Mouse (Mus musculus): ENCODE measurements around the gene Pik3ip1. TPM values are rescaled to one million over a fixed set of nuclear protein-coding genes. Genes with fewer than 3 reads are reported as not detected.

Pik3ip1 gene
- polyA plus RNA-seq, 1 experiment: 5.8 TPM

DNA sequence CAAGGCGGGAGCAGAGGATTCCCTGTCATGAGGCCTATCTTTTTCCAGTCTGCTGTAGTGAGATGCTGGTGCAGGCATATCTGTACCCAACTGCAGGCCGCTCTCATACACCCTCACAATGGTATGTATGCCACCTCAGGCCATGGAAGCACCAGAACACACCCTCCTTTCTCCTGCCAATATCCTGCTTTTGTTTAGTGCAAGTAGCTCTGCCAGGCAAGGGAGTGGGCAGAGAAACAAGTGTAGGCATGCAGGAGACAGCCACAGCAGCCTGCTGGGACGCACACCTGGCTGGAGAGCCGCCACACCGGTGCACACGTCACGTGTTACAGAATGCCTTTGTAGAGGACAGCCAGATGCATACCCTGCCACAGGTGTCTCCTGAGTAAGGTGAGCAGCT is 36.2 kb downstream of the Pik3ip1 start:
- Histone ChIP-seq H3K4me3 (no peak overlapping the region), H3K36me3 (ENCODE audit: control insufficient read depth, insufficient read depth) (no peaks in the 10 kb centered on the region), H3K79me2 (ENCODE audit: control insufficient read depth, insufficient read depth) (peaks cover 18% of the 10 kb centered on the region), H3K27me3 (ENCODE audit: control insufficient read depth, insufficient read depth, insufficient read length) (no peaks in the 10 kb centered on the region), H3ac (ENCODE audit: control insufficient read depth, insufficient read length) (no peak overlapping the region), H3K4me2 (ENCODE audit: low read depth) (no peak overlapping the region)
- TF ChIP-seq MAX (IDR thresholded peaks at IDR 0.05; ENCODE audit: low read depth) (no peak), MYOD1 (IDR thresholded peaks at IDR 0.05; ENCODE audit: control insufficient read depth in 1 of 3, insufficient read length in 2 of 3, low read depth in 2 of 3) (no peak)

DNA sequence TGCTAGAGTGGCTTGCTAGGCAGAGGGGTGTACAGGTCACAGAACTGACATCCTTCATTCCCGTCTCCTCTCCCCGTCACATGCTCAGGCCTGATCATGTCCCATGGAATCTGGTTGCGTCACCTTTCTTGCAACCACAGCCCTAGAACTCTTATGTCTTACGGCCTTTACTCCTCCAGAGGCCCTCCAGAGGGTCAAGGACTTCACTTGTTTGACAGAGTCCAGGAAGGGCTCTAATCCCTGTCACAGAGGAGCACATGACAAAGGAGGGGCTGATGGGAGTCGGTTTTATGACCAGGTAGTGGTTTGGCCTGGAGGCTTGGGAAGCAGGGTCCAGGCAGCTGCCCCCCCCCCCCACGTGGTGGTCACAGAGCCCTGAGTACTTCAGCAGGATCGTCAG is 38.8 kb downstream of the Pik3ip1 start:
- no peak overlapping the region for H3K4me3 ChIP-seq
- TF ChIP-seq CEBPB (IDR thresholded peaks at IDR 0.05; ENCODE audit: insufficient read depth, poor library complexity, severe bottlenecking) (0 out of 2 replicates have a peak, but pooled peaks have one; percentile 16), POLR2A (IDR thresholded peaks at IDR 0.05; ENCODE audit: insufficient read length, low read depth) (no peak), SRF (IDR thresholded peaks at IDR 0.05; ENCODE audit: control insufficient read depth, insufficient read length, low read depth) (no peak)
- H3K79me2 ChIP-seq (ENCODE audit: control insufficient read depth, insufficient read depth): peaks cover 18% of the 10 kb centered on the region
- no peaks in the 10 kb centered on the region for H3K36me3 ChIP-seq (ENCODE audit: control insufficient read depth, insufficient read depth)
- no peak overlapping the region for H3ac ChIP-seq (ENCODE audit: control insufficient read depth, insufficient read length)
- no peaks in the 10 kb centered on the region for H3K27me3 ChIP-seq (ENCODE audit: control insufficient read depth, insufficient read depth, insufficient read length)
- peak overlapping the region; percentile 7 for H3K4me2 ChIP-seq (ENCODE audit: low read depth)

- Histone ChIP-seq H3K79me2 (ENCODE audit: control insufficient read depth, insufficient read depth) (peaks cover 18% of the 10 kb centered on the region), H3K27me3 (ENCODE audit: control insufficient read depth, insufficient read depth, insufficient read length) (no peaks in the 10 kb centered on the region), H3K4me3 (no peak overlapping the region), H3K36me3 (ENCODE audit: control insufficient read depth, insufficient read depth) (no peaks in the 10 kb centered on the region), H3K4me2 (ENCODE audit: low read depth) (peak overlapping the region; percentile 82), H3ac (ENCODE audit: control insufficient read depth, insufficient read length) (no peak overlapping the region)
- TF ChIP-seq USF1 (IDR thresholded peaks at IDR 0.05; ENCODE audit: low read depth): no peak
- no peak for TF ChIP-seq MYOG (IDR thresholded peaks at IDR 0.05; ENCODE audit: control insufficient read depth in 1 of 3, insufficient read depth in 1 of 3, insufficient read length in 2 of 3, low read depth in 2 of 3)
- TF ChIP-seq TCF3 (IDR thresholded peaks at IDR 0.05; ENCODE audit: insufficient read length, low read depth): no peak
- no peak for TF ChIP-seq TCF12 (IDR thresholded peaks at IDR 0.05; ENCODE audit: insufficient read depth, poor library complexity, severe bottlenecking)
- TF ChIP-seq CEBPB (IDR thresholded peaks at IDR 0.05; ENCODE audit: insufficient read depth, poor library complexity, severe bottlenecking): no peak
- no peak for TF ChIP-seq REST (IDR thresholded peaks at IDR 0.05; ENCODE audit: insufficient read depth, insufficient read length)
- TF ChIP-seq POLR2A (IDR thresholded peaks at IDR 0.05; ENCODE audit: insufficient read length, low read depth): no peak
- TF ChIP-seq MYOD1 (IDR thresholded peaks at IDR 0.05; ENCODE audit: control insufficient read depth in 1 of 3, insufficient read length in 2 of 3, low read depth in 2 of 3): no peak
- no peak for TF ChIP-seq POLR2AphosphoS2 (IDR thresholded peaks at IDR 0.05; ENCODE audit: insufficient read length, low read depth)
Observed at GRCm38 (mm10) chr11:3369449-3369848, 39.2 kb downstream of the Pik3ip1 start.

- Histone ChIP-seq H3K79me2 (ENCODE audit: control insufficient read depth, insufficient read depth) (peaks cover 18% of the 10 kb centered on the region), H3K4me2 (ENCODE audit: low read depth) (peak overlapping the region; percentile 82), H3K27me3 (ENCODE audit: control insufficient read depth, insufficient read depth, insufficient read length) (no peaks in the 10 kb centered on the region), H3K36me3 (ENCODE audit: control insufficient read depth, insufficient read depth) (no peaks in the 10 kb centered on the region), H3ac (ENCODE audit: control insufficient read depth, insufficient read length) (peak overlapping the region; percentile 7), H3K4me3 (peak overlapping the region; percentile 36)
- TF ChIP-seq POLR2A (IDR thresholded peaks at IDR 0.05; ENCODE audit: insufficient read length, low read depth) (no peak), POLR2AphosphoS2 (IDR thresholded peaks at IDR 0.05; ENCODE audit: insufficient read length, low read depth) (no peak), MYOD1 (IDR thresholded peaks at IDR 0.05; ENCODE audit: control insufficient read depth in 1 of 3, insufficient read length in 2 of 3, low read depth in 2 of 3) (no peak), MYOG (IDR thresholded peaks at IDR 0.05; ENCODE audit: control insufficient read depth in 1 of 3, insufficient read depth in 1 of 3, insufficient read length in 2 of 3, low read depth in 2 of 3) (no peak), USF1 (IDR thresholded peaks at IDR 0.05; ENCODE audit: low read depth) (no peak), REST (IDR thresholded peaks at IDR 0.05; ENCODE audit: insufficient read depth, insufficient read length) (no peak), TCF3 (IDR thresholded peaks at IDR 0.05; ENCODE audit: insufficient read length, low read depth) (no peak), CEBPB (IDR thresholded peaks at IDR 0.05; ENCODE audit: insufficient read depth, poor library complexity, severe bottlenecking) (no peak)
Observed at GRCm38 (mm10) chr11:3370162-3370561, 40.0 kb downstream of the Pik3ip1 start.

DNA sequence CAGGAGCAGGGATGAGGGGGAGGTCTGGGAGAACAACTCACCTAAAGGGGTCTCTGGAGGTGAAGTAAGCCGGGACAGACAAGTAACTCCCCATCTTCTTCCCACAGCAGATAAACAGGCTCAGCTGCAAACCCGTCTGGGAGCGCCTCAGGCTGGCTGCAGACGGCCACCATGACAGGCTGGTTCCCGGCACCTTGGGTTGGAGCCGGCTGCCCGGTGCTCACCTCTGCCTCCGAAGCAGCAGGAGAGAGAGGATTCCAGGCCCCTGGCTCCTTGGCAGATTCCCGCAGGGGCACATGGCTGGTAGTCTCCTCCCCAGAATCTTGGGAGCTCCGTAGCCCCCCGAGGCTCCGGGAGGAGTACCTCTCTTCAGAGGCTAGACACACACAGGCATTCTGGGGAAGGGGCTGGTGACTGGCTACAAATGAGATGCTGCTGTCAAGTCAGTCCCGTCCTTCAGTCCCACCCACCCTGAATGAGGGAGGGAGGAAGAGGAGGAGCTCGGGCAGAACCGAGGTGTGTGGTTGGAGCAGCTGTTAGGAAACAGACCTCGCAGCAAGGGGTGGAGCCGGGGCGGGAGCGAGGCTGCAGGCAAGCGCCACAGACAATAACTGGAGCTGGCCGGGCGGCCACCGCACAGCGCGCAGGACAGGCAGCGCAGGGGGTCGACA is 40.9 kb downstream of the Pik3ip1 start:
- peak; percentile 92 for TF ChIP-seq POLR2A (IDR thresholded peaks at IDR 0.05; ENCODE audit: insufficient read length, low read depth)
- TF ChIP-seq POLR2AphosphoS2 (IDR thresholded peaks at IDR 0.05; ENCODE audit: insufficient read length, low read depth): peak; percentile 96
- TF ChIP-seq MAX (IDR thresholded peaks at IDR 0.05; ENCODE audit: low read depth): no peak
- TF ChIP-seq REST (IDR thresholded peaks at IDR 0.05; ENCODE audit: insufficient read depth, insufficient read length): no peak
- peak in 2 of 3 experiments; percentile 66 to 71 for TF ChIP-seq MYOD1 (IDR thresholded peaks at IDR 0.05; ENCODE audit: control insufficient read depth in 1 of 3, insufficient read length in 2 of 3, low read depth in 2 of 3)
- TF ChIP-seq USF1 (IDR thresholded peaks at IDR 0.05; ENCODE audit: low read depth): no peak
- TF ChIP-seq SRF (IDR thresholded peaks at IDR 0.05; ENCODE audit: control insufficient read depth, insufficient read length, low read depth): no peak
- TF ChIP-seq MYOG (IDR thresholded peaks at IDR 0.05; ENCODE audit: control insufficient read depth in 1 of 3, insufficient read depth in 1 of 3, insufficient read length in 2 of 3, low read depth in 2 of 3): peak; percentile 47 to 82 (median 67)
- peak; percentile 24 for TF ChIP-seq TCF3 (IDR thresholded peaks at IDR 0.05; ENCODE audit: insufficient read length, low read depth)
- TF ChIP-seq E2F4 (IDR thresholded peaks at IDR 0.05; ENCODE audit: insufficient read depth): no peak
- TF ChIP-seq TCF12 (IDR thresholded peaks at IDR 0.05; ENCODE audit: insufficient read depth, poor library complexity, severe bottlenecking): no peak
- no peak for TF ChIP-seq CEBPB (IDR thresholded peaks at IDR 0.05; ENCODE audit: insufficient read depth, poor library complexity, severe bottlenecking)
- no peaks in the 10 kb centered on the region for H3K36me3 ChIP-seq (ENCODE audit: control insufficient read depth, insufficient read depth)

More for the DNA sequence above, 40.9 kb downstream of the Pik3ip1 start:
- Histone ChIP-seq H3K4me3 (peak overlapping the region; percentile 36), H3ac (ENCODE audit: control insufficient read depth, insufficient read length) (peak overlapping the region; percentile 7), H3K79me2 (ENCODE audit: control insufficient read depth, insufficient read depth) (peaks cover 14% of the 10 kb centered on the region), H3K4me2 (ENCODE audit: low read depth) (peak overlapping the region; percentile 82), H3K27me3 (ENCODE audit: control insufficient read depth, insufficient read depth, insufficient read length) (no peaks in the 10 kb centered on the region)

All from myocyte (in vitro differentiated cells).